Mouse (Mus musculus) v-Abl transformed pro-B cells (cell line): ENCODE data around the gene Bloc1s5.
"Not testable (repeated sequence)": the region's sequence is repeated elsewhere in the genome, so short reads cannot be mapped to it uniquely, and the experiment has no call there.

ENCODE experiments used
- in situ Hi-C, 2 experiments: fragments of 400-800 bp; cut with MboI; formaldehyde crosslinking; loops; one replicate each; pipeline ENCODE4 v1.15.1; 2025; ENCODE audit not compliant: unreplicated experiment in 2 of 2

The Bloc1s5 gene

DNA sequence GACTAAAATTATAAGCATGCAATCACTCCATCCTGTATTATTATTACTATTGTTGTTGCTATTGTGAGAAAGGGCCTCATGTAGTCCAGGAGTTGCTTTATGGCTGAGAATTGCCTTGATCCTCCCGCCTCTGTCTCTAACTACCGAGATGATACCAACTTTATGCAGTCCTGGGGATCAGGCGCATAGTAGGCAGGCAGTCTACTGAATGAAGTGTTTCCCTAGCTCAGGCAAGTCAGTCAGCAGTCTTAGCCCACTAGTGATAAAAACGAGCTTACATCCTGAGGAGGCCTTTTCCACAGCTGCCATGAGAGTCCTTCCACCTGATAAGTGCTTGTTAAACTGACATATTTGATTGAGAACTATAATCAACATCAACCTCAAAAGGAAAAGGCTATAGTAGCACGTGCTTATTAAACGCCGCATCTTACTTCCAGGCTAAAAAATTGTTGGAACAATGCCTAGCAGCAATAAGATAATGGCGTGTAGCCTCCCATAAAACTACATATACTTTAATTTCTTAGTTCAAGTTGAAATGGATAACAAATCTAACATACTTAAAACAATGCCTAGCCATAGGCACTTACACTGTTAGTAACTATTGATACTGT, 10.5 kb downstream of the Bloc1s5 start:
- in situ Hi-C loops: no loop called here

GRCm38 (mm10) chr13:38623296-38623695, 11.6 kb downstream of the Bloc1s5 start:
- in situ Hi-C loops: no loop called here

DNA sequence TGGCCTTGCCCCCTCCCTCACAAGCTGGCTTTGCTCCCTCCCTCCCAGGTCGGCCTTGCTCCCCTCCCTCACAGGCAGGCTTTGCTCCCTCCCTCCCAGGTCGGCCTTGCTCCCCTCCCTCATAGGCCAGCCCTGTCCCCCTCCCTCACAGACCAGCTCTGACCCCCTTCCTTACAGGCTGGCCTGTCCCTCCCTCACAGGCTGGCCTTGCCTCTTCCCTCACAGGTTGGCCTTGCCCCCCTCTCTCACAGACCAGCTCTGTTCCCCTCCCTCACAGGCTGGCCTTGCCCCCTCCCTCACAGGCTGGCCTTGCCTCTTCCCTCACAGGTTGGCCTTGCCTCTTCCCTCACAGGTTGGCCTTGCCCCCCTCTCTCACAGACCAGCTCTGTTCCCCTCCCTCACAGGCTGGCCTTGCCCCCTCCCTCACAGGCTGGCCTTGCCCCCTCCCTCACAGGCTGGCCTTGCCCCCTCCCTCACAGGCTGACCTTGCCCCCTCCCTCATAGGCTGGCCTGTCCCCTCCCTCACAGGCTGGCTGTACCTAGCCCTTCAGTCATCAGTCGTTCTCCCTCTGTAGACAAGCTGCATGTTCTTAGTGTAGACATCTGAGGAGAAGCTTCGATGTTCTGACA, 16.8 kb downstream of the Bloc1s5 start:
- in situ Hi-C loops: not testable (repeated sequence)

GRCm38 (mm10) chr13:38616887-38617286, 18.0 kb downstream of the Bloc1s5 start:
- in situ Hi-C loops: no loop called here

GRCm38 (mm10) chr13:38615656-38616055, 19.3 kb downstream of the Bloc1s5 start:
- in situ Hi-C loops: no loop called here

DNA sequence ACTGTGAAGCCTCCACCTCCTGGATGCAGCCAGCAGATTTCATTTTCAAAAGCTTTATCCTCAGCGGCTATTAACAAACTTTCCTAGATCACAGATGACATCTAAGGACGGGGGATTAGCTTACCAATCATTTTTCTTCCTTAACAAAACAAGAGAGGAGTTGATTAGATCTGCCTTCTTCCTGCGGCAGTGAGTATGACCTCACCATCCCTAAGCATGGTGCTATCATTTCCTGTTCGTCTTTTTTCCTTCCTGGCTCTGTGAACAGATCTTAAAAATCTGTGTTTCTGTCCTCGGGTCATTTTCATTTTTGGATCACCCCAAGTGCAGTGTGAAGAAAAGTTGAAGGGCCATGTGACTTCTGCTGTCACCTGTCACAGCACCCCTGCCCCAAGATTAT, 20.6 kb downstream of the Bloc1s5 start:
- in situ Hi-C loops: no loop called here

- in situ Hi-C loops: no loop called here
Observed at GRCm38 (mm10) chr13:38613583-38613982, 21.3 kb downstream of the Bloc1s5 start.

DNA sequence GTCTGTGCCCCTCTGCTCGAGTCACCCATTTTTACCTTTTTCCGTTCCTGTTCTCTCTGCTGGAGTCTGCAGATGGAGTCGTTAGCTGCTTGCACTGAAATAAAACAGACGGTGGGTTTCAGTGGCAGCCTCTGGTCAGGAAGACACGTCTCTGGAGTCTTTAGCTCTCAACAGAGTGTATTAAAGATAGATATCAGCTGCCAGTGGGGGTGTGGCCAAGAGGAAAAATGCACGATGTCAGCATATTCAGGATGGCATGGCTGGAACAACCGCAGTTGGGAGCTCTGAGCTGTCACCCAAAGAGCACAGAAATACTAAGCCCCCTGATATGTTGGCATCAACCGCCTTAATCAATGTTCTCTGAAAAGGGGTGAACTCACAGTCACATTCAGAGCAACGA, 22.3 kb downstream of the Bloc1s5 start:
- in situ Hi-C loops: no loop called here

GRCm38 (mm10) chr13:38612179-38612578, 22.7 kb downstream of the Bloc1s5 start:
- in situ Hi-C loops: no loop called here

DNA sequence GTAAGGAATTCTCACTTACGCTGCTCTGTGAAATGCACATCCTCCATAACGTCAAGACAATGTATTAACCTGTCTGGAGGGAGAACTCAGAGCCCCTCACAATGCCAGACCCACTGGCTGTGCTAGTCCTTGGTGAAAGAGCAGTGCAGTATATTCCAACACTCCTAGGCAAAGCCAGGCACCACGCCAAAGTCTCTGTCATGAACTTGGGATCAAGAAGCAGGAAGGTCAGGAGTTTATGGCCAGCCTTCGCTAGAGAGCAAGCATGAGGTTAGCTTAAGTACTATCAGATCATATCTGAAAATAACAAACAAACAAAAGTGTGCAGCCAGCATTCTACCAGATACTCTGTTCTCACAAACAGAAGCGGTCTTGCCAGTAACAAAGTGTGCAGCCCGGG, 24.6 kb downstream of the Bloc1s5 start:
- in situ Hi-C loops: no loop called here

DNA sequence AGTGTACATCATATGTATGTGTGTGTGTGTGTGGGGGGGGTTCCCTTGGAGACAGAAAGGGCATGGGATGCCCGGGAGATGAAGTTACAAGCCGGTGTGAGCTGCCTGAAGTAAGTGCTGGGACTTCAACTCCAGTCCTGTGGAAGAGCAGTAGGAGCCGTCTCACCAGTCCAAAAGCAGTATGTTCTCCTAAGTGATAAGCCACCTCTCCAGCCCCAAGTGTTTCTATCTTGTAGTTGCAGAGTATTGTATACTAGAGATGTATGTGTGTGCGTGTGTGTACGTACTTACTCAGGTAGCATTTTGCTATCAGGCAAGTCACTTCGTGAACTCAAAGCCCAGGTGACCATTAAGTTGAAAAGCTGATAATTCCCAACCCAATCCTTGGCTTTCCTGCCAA, 27.8 kb downstream of the Bloc1s5 start:
- in situ Hi-C loops: no loop called here

- in situ Hi-C loops: no loop called here
Observed at GRCm38 (mm10) chr13:38605353-38605752, 29.6 kb downstream of the Bloc1s5 start.

DNA sequence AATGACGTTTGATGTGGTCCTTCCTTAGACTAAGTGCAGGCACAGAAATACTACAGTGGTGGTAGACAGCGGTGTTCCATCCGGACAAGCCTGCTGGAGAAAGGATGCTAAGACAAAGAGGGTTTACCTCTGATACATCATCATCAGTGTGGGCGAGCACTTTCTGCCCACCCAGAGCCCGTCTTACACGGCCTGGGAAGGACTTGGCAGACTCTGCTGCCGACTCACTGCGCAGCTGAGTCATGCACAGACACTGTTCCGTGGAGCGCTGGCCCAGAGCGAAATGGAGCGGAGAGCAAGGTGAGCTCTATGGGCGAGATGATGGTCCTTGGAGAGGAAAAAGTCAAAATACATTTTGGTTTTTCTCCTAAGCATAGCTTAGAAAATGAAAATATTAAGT, 31.9 kb downstream of the Bloc1s5 start:
- in situ Hi-C loops: no loop called here

DNA sequence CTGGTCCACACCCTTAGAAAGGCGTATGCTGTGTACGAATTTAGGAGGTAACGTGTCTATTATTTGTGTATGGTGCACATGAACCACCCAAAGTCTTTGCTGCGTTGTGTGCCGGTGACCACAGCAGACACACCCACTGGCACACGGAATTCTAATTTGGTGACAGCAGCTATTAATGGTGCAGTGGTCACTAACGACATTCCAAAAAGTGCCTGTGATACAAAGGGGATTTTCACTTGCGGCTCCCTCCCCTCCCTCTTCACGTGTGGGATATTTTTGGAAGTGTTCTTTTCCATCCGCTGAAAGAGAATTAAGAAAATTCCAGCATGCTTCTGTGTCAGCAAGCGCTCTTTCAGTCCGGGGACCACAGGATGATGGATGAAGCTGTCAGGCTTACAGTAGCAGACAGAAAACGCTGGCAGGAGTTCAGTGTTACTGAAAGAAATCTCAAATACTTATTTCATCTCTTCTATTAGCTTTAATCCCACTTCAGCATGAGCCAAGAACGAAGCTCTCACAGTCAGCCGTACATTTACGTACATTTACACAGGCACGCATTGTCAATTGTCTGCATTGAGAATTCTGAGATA, 32.6 kb downstream of the Bloc1s5 start:
- in situ Hi-C loops: no loop called here

DNA sequence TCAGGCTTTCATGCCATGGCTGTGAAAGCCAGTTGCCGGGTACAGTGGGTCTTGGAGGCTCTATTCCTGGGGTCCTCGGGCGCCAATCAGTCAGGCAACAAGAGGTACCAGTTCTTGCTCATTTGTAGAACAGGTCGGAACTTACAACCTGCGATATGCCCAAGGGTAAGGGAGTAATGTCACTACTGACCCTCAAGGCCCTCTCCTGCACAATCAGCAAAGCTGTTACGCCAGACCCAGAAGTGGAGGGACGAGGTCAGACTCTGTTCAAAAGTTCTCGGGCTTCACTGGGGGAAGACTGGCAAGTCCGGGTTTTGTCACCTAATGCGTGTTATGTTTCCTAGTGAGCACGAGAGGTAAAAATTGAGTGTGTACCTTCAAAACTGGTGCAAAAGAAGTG, 34.1 kb downstream of the Bloc1s5 start:
- in situ Hi-C loops: no loop called here

DNA sequence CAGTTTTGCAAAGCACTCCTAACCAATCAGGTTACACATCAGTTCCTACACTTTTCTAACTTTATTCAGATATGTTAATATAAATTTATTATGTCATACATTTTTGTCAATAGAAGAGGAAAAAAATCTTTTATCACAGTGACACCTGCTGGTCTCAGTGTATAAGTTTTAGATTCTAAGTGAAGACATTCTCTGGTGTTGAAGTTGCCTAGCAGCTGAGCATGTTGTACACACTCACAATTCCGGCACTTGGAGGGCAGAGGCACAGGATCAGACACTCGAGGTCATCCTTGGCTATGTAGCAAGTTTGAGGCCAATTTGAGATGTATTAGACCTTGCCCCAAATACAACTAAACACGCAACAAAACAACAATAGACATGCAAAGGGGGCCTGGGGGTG, 37.8 kb downstream of the Bloc1s5 start:
- in situ Hi-C loops: loop anchor here (25.0 kb wide), 1 partner anchor 535 kb away; no protein-coding TSS in a partner anchor

DNA sequence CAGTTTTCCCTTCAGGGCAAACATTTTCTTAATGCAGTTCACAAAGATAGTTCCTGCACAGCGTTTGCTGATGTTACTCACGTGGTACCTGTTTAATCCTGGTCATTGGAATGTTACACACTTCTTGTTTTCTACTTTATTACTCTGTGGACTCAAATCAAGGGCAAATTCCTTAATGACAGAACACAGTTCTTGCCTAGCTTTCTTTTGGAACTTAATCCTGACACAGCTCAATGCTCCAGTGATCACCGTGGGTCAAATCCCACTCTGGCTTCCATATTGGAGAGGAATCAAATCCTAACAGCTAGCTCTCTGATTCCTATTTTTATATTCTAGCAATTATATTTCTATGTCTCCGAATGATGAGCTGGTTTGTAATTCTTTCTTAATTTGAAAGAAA, 38.4 kb downstream of the Bloc1s5 start:
- in situ Hi-C loops: loop anchor here (25.0 kb wide), 1 partner anchor 534 kb away; no protein-coding TSS in a partner anchor

GRCm38 (mm10) chr13:38593114-38593513, 41.8 kb downstream of the Bloc1s5 start:
- in situ Hi-C loops: loop anchor here (25.0 kb wide), 1 partner anchor 531 kb away; no protein-coding TSS in a partner anchor

DNA sequence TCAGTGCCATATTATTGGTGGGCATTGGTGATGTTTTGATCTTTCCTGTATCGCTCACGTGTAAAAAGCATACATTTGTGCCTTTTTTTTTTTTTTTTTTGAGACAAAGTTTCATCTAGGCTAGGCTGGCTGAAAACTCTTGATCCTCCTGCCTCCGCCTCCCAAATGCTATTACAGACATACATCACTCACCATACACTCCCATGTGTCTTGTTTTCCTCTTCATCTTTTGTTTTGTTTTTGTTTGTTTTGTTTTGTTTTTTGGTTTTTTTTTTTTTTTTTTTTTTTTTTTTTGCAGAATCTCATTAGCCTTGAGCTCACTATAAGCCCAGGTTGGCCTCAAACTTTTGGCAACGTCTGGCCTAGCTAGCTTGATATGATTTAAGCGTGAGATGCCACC, 47.6 kb downstream of the Bloc1s5 start:
- in situ Hi-C loops: loop anchor here (25.0 kb wide), 1 partner anchor 525 kb away; no protein-coding TSS in a partner anchor

DNA sequence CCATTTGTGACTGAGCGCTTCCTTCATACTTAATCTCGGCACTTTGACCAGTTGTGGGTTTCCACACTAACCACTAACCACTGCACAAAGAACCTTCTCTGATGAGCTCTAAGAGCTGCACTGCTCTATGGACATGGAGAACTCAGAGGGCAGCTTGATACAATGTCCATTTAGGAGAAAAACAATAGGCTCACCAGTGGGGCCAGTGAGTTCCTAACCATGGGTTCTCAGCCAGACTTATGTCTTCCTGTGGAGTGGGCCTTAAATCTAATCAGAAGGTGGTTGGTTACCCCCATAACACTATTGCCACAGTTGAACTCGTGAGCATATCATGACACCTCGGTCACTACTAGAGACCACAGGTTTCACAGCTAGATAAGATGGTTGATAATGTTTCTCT, 48.5 kb downstream of the Bloc1s5 start:
- in situ Hi-C loops: loop anchor here (25.0 kb wide), 1 partner anchor 524 kb away; no protein-coding TSS in a partner anchor

DNA sequence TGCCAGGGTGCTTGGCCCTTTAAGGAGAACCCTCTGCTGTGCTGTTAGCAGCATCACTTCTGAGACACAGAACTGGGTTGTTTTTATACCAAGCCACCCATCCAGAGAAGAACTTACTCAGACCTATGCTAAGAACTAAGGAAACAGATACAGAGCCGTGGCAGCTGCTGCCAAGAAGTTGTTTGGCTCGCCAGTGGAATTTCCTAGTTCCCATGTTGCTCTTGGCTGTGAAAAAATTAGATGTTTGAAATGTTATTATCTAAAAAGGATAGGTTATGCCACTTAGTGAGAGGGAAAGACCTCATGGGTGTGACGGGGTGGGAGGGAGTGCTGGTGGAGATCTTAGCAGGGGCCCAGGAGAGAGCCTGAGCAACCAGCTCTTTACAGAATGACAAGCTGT, 52.1 kb downstream of the Bloc1s5 start:
- in situ Hi-C loops: loop anchor here (25.0 kb wide), 1 partner anchor 520 kb away; no protein-coding TSS in a partner anchor
